Mouse (Mus musculus) cerebral cortex, adult 2 months (tissue): ENCODE data around the gene A630095E13Rik.

ENCODE experiments used
- WGBS: fragments of 180-500 bp; shearing (Covaris S2); methylation state at CpG from one replicate; pipeline ENCODE4 v1.1.7; 2018; 5-methylcytosine and 5-hydroxymethylcytosine counted together

Gene A630095E13Rik

DNA sequence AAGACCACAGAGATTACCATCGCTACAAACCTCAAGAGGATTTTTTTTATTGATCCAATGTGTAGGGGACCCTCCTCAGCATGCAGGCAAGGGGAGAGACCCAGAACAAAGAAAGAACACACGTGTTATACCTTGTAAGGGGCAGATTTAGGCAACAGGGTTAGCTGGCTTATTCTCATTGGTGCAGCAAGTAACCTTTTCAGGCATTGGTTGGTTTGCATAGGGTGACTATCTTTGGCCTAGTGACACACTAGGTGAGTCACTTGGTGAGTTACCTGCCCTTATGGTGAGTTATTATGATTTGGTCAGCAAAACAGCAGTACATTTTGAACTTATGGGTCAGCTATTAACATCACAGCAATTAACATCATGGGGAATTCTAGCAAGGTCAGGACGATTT lies at the start of gene A630095E13Rik:
Gene A630095E13Rik (minus strand): TSS at position 101 of the 400 bp plus-strand sequence.
- 58% methylated on average over 3 of the region's 3 CpGs for WGBS

DNA sequence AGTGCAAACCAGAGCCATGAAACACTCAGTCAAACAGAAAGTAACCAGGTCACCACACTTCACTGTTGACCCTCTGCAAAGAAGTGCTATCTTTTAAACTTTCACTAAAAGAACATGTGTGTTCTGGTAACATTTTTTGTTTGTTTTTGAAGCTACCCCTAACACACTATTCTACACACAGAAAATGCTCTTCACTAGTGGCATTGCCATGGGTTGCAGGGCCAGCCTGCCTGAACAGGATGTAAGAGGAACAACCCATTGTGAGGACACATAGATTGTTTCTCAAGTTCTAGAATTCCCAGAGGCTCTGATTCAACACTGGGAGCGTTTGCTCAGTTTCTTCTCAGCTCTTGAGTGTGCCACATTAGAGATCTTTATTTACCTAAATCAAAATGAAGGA lies 49.7 kb upstream of the A630095E13Rik start, which contains the start of gene Acrv1:
Gene Acrv1 (plus strand): TSS at position 301 of the 400 bp plus-strand sequence.
- WGBS, result 61% methylated on average over 1 of the region's 1 CpGs

DNA sequence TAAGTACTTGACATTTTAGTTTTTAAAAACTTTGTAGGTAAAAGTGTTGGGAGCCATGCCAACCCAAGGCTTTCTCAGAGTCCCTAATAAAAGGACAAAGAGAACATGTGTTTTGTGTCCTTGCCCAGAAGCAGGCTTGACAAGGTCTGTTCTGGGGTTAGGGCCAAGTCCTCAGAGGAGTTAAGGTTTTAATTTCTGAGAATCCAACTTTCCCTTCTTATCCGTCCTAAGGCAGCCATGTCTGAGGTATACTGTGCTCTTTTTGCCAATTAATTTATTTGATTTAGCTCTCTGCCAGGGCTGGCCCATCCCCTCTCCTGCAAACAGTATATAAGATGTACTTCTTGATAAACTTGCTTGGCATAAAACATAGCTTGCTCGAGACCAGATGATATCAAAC lies 38.2 kb upstream of the A630095E13Rik start:
- WGBS, result 61% methylated on average over 2 of the region's 2 CpGs
